Mouse (Mus musculus) heart, postnatal 10 days (tissue): ENCODE measurements at regions not wholly inside any gene's neighbourhood (a gene's known extent, or its start where the extent isn't known, plus 50 kb on each side); places are given as distances from the start of the nearest gene placed in this dataset.

Source experiments
- DNase-seq, 2 experiments: peaks; one replicate each; pipeline ENCODE4 v3.0.0; 2021
- intact Hi-C: fragments of 180-260 bp; cut with DNase I; formaldehyde crosslinking; loops from one replicate; pipeline ENCODE4 v1.15.1; 2025

DNA sequence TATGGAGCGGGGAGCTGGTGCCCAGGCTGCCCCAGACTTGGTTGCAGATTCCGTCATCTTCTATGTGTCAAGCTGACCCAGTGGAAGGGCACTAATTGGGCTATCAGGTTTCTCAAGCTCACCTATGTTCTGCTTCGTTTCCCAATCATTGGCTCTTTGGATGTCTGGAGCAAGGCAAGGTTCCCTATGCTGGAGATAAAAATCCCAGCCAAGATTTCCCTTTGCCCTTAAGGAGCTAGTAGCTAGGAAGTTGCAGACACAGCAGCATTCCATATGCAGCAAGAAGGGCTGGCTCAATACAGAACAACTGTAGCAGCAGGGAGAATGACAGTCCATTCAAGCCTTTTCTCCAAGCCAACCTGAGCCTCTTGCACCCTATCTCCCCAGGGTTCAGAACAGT is 159.2 kb upstream of the Zfp706 start:
- no peak for DNase-seq
- intact Hi-C loops: no loop called here

DNA sequence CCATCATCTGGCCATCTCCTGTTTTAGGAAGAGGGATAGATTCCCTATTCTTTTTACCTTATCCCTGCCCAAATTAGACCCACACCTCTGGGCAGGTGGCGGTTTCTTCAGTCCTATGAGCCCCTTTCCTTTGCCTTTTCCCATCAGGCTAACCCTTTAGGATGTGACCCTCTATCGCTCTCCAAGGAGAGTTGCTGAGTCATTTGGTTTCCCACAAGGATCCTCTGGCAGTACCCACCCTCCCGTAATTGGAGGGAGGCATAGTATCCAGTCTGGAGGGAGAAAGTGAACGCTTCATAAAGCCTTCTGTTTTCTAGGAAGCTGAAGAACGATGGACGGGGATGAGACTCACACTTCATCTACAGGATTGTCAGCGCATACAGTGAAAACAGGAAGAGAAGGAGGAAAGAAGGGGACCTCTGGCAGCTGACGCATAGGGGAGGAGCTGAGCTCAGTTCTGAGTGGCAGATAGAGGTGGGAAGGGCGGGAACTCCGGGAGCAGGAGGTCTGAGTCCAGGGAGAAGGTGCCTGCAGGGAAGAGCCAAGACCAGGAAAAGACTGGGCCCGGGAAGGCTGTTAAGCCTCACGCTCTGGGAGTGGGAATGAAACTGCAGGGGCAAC is 158.4 kb upstream of the Zfp706 start:
- peak; percentile 7 to 23 for DNase-seq
- intact Hi-C loops: no loop called here

DNA sequence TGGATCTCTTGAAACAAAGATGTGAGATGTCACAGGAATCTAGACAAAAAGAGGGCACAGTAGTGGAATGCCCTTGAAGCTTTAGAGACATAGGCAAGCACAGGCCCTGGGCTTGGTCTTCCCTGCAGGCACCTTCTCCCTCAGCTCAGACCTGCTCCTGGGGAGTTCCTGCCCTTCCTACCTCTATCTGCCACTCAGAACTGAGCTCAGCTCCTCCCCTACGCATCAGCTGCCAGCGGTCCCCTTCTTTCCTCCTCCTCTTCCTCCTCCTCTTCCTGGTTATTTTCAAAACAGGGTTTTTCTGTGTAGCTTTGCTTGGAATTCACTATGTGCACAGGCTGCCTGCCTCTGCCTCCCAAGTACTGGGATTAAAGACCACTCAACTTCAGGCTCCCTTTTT is 157.6 kb upstream of the Zfp706 start:
- intact Hi-C loops: no loop called here

DNA sequence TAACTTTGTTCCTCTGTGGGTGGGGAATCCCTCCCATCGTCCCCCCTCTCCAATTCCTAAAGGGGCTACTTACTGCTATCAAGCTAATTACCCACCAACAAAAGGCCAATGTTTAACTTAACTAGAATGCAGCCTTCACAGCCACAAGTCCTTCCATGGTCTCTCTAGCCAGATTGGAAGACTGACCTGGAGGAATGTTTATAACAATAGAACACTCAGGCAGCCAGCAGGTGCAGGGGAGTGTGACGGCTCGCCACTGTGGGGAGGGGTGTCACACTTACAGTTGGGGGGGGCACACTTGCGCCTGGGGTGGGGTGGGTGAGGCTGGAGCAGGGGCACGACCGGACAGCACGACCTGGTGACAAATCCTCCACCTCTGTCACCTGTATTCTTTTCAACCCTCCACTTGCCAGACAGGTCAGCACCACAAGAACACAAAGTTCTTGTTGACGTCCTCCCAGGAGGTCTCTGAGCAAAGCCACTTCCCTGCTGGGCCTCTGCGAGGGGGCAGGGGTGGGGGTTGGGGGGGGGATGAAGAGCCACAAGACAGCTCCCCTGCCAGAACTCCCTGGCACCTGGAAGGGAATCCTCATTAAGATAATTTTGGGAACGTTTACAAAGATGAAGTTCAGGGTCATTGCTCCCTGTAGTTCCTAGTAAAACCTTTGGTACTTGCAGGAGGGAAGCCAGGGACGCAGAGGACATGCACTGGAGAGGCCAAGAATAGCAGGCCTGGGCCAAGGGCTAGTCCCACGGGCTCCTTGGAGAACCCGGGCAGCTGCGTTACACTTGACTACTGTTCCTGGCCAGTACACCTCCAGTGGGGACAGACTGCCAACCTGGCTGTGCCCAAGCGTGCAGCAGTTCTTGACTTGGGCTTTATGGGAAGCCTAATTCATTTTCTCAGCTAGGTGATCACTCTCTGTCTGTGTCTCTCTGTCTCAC is 156.9 kb upstream of the Zfp706 start:
- no peak for DNase-seq
- intact Hi-C loops: no loop called here

More for the DNA sequence above, 157.6 kb upstream of the Zfp706 start:
- no peak for DNase-seq

DNA sequence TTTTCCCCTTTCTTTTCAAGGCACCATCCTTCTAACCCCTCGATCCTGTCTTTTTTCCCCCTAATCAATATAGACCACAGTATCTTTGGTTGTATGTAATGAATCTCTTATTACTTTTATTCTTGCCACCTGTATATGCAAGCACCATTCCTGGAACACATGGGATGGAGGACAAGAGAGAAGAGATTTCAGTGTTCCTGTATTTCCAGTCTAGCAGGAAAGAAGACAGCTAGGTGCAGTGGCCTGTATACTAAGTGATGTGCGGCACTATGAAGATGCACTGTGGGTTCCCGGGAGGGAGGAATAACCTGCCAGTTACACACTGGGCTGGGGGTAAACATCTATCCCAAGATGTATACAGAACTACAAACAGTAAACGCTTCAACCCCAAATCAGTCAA is 152.4 kb upstream of the Zfp706 start:
- no peak for DNase-seq
- intact Hi-C loops: no loop called here

DNA sequence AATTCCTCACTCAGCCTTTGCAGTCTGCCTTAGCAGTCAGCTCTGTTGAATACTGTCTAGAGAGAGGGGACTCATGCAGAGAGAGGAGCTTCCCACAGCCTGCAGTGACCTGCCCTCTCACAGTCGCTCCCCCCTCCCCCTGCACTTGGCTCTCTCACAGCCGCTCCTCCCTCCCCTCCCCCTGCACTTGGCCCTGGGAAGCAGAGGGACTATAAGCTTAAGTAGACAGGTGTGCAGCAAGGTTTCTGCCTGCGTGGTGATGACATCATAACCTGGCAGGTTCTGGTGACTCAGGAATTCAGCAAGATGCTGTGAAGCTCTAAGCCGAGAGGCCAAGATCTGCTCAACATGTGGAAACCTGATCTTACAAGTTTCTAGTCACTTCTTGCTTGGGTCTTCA is 151.8 kb upstream of the Zfp706 start:
- DNase-seq: peak in 1 of 2 experiments; percentile 23
- intact Hi-C loops: no loop called here

DNA sequence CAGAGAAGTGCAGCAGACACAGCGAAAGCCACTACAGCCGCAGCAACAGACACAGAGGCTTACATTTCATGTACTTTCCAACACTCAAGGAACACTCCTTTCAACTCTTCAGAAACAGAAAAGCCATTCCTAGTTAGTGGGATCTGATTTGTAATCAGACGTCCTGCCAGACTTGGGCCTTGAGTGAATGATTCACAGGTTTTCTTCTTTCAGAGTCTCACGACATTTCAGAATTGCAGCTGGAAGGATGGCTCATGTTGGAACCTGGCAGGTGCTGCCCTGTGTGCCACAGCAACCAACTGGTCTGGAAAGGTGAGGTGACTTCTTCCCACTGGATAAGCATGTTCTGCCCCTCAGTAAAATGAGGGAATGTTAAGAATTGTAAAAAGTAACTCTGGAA is 149.8 kb upstream of the Zfp706 start:
- intact Hi-C loops: no loop called here
- DNase-seq: no peak

DNA sequence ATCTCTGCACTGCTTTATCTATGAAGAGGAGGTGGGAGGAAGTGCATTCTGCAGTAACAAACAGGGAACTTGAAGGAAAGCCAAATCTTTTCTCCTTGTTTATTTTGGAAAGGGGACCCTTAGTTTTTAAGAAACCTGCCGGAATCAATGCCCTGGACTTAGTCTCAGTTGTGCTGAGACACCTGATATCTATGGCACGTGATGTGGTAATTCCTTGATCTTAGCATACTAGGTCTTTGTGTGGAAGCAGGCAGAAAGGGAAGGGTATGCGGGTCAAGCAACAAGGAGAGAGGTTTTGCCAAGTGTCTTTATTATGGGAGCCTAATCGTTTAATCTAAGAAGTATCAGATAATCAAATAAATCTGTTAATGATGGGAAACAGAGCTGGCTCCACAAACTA is 147.4 kb upstream of the Zfp706 start:
- intact Hi-C loops: no loop called here
- no peak for DNase-seq

DNA sequence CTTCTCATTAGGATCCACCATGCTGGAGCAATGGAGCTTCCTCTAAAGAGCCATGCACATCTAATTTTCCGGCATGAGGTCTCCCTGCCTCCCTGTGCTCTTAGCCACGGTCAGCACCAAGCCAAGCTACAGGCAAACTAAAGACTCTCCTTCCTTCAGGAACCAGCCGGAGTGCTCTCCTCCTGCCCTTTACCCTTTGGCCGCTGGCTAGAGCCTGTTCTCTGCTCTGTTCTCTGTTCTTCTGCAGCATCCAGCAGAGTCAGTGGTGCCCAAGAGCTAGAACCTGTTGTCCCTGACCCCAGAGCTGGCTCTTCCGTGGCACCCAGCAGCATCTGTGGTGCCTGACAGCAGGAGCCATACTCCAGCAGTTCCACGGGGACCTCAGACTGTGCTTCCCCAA is 145.6 kb upstream of the Zfp706 start:
- DNase-seq: no peak
- intact Hi-C loops: no loop called here

DNA sequence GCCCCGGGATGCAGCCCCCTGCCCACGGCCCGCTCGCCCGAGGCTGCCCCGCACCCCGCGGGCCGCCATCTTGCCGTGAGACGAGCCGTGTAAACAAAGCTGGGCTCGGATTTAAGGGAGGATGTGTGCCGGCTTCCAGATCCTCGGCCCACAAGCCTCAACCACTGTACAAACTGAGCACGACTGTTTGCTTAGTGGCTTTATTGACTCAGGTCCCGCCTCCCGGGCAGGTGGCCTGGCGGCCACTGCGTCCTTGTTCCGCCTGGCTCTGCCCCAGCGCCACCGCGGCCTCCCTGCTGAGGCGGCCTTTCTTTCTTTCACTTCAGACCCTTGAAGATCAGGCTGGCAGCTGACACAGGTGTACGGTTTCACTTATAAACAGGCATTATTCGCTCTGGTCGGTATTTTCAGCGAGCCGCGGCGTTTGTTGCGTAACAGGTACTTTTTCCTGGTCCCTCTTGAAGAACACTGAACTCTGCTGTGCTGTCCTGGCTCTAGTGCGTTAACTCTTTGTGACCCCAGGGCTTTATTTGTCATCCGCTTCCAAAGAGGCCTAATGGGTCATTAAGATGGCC is 128.1 kb upstream of the Zfp706 start:
- peak; percentile 69 to 79 for DNase-seq
- intact Hi-C loops: no loop called here

DNA sequence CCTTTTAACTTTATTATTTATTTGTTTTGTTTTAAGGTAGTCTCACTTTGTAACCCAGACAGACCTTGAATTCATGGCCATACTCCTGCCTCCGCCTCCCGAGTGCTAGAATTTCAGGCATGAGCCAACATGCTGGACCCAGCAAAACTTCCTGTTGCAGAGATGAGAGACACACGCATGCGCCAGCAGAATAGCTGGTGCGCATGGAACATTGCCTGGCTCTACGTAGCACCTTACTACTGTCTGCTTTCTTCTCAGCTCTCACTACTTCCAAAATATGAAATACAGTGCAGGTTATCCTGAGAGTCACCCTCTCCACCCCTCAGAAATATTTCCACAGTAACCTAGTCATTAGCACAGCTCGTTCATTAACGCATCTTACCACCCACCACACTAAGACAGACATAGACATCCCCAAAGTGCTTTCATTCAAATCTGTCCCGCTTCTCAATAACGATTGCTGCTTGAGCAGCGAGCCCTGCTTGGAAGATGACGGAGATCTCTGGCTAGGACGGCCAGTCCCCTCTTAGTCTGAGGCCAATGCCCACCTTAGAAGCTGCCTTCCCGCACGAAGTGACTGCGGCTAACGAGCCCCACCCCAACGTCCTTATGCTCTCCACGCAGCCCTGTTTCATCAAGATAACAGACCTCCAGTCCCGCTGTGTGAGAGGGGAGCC is 127.5 kb upstream of the Zfp706 start:
- intact Hi-C loops: loop anchor here (1.0 kb wide), 1 partner anchor 193 kb away; no protein-coding TSS in a partner anchor

DNA sequence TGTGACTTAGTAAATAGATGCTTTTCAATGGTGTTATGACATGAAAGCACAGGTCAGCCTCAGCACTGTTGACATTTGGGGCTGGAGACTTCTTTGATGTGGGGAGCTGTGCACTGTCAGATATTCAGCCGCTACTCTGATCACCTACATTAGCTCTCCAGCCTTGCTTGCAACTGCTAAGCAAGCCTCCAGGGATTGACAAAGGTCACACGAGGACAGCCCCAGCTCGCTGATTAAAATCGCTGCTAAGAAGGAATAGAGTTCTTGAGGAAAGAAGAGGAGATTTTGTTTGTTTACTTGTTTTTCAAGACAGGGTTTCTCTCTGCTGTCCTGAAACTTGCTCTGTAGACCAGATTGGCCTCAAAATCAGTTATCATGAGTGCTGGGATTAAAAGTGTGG is 126.8 kb upstream of the Zfp706 start:
- intact Hi-C loops: loop anchor here (1.0 kb wide), 1 partner anchor 194 kb away; no protein-coding TSS in a partner anchor
- DNase-seq: peak in 1 of 2 experiments; percentile 10

More for the DNA sequence above, 127.5 kb upstream of the Zfp706 start:
- peak; percentile 29 to 44 for DNase-seq

DNA sequence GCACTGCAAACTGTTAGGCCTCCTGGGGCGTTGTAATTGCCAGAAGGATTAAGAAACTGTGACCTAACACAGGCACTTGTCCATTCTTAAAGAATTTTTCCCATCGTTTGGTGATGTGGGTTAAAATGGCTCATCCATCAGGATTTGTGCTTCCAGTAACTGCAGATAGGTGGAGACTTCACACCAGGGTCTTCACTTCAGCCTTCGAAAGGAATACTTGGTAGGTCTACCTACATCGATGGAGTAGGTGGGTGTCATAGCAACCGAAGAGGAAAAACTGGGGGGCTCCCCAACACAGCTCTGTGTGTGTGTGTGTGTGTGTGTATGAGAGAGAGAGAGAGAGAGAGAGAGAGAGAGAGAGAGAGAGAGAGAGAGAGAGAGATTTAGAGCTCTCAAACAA is 126.3 kb upstream of the Zfp706 start:
- intact Hi-C loops: loop anchor here (1.0 kb wide), 1 partner anchor 194 kb away; no protein-coding TSS in a partner anchor
- peak; percentile 20 to 36 for DNase-seq

DNA sequence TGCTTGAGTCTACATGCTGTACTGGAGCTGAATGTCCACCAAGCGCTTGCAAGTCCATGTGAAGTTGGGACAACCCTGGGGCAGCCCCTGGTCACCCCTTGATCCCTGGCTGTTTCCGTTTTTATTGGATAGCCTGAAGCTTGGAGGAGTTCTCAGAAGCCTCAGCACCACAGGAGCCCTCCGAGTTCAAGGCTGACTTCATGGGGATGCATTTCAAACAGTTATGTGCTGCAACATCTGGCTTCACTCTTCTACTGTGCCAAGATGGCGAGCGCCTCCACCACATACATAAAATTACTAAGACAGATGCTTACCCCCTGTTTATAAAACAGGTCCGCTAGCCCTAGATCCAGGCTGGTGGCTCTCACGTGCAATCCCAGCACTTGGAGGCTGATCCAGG is 120.1 kb upstream of the Zfp706 start:
- intact Hi-C loops: no loop called here

DNA sequence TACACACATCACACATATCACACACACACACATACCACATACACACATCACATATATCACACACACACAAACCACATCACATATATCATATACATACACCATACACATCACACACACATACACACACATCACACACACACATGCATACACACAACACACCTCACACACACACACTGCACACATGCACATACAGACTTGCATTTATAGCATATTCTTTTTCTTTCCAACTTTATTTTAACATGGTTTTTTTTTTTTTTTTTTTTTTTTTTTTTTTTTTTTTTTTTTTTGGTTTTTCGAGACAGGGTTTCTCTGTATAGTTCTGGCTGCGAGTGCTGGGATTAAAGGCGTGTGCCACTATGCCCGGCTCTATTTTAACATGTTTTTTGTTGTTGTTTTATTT is 119.6 kb upstream of the Zfp706 start:
- intact Hi-C loops: no loop called here
- DNase-seq: no peak

More for the DNA sequence above, 120.1 kb upstream of the Zfp706 start:
- no peak for DNase-seq

DNA sequence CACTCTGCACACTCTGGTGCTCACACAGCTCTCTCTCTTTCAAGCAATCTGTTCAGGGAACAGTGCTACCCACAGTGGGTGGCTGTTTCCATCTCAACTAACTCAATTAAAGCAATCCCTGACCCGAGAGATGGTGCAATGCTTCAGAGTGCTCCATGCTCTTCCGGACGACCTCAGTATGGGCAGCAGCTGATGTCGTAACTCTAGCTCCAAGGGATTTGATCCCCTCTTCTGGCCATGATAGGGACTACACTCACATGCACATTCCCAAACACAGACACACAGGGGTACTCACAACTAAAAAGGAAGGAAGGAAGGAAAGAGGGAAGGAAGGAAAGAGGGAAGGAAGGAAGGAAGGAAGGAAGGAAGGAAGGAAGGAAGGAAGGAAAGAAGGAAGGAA is 118.2 kb upstream of the Zfp706 start:
- intact Hi-C loops: no loop called here

DNA sequence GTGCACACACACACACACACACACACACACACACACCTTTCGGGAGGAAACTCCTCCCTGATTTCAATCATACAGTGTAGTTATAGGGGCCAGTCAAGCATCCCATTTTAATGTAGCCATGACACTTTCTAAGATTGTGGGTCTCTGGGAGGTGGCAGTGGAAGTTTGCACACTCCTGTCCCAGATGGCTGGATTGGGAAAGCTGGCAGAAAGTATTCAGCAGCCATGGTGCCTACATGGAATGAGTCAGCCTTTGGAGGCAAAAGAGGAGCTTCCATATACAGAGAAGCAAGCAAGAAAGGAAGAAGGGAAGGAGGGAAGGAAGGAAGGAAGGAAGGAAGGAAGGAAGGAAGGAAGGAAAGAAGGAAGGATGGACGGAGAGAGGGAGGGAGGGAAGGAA is 117.4 kb upstream of the Zfp706 start:
- intact Hi-C loops: loop anchor here (5.0 kb wide), 1 partner anchor 782 kb away; no protein-coding TSS in a partner anchor

More for the DNA sequence above, 118.2 kb upstream of the Zfp706 start:
- no peak for DNase-seq

DNA sequence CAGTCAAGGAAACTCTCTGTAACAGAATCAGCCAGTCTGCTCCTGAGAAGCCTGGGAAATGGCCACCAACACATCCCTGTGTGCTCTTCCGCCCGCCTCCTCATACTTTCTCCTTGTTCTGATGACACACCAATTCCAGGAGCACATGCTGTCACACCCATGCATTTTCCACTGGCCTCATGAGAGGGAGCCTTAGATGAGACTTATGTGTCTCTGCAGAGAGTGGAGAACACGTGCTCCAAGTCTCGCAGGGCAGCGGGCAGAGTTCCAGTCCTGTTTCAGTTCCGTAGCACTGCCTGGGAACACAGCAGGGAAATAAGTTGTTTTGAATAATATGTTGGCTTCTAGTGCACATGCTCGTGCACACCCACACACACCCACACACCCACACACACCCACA is 116.7 kb upstream of the Zfp706 start:
- intact Hi-C loops: loop anchor here (5.0 kb wide), 1 partner anchor 783 kb away; no protein-coding TSS in a partner anchor
- no peak for DNase-seq

More for the DNA sequence above, 117.4 kb upstream of the Zfp706 start:
- DNase-seq: no peak

DNA sequence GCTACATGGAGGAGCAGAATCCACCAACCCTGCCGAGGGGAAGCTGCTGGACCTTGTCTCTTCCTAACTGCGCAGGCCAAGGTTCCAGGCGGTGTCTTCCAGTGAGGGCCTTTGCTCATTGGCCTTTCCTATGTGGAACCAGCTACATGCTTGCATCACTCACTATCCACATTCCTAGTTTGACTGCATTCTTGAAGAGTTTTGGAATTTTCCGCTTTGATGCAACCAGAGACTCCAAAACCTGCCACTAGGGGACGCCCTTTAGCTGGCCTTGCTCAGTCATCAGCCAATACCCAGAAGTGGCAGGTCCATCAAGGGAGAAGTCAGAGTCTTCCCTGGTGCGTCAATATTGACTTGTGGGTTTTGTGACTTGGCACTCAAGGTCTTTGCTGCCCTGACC is 112.8 kb upstream of the Zfp706 start:
- intact Hi-C loops: loop anchor here (2.0 to 5.0 kb wide), 2 partner anchors 208 to 787 kb away; no protein-coding TSS in a partner anchor
- peak; percentile 76 to 89 for DNase-seq

DNA sequence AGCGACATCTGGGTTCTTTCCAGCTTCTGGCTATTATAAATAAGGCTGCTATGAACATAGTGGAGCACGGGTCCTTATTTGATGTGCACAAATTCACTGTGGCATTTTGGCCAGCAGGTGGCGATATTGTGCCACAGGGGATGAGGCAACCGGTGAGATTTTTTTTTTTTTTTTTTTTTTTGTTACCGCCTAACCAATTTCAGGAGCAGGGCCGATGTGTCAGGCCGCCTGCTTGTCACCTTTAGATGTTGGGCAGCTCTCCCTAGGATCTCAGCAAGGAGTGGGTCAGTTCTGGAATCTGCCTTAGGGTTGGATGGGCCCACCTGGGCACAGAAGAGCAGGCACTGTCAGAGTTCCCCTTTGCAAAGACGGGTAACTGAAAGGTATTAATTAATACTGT is 106.5 kb upstream of the Zfp706 start:
- peak; percentile 66 to 83 for DNase-seq
- intact Hi-C loops: no loop called here

DNA sequence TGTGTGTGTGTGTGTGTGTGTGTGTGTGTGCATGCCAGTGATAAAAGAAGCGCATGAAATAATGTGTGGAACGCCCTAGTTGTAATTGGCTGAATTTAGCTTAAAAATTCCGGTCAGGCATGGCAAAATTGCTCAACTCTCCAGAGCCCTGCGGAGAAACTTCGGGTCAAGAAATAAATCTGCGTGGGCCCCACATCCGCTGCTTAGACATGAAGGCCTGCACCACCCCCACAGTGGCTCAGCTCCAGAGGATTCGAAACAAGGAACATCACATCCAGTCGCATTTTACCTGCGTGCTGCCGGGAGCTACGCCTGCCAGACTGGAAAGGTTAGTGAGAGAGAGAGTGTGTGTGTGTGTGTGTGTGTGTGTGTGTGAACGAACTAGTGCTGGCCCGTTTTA is 102.9 kb upstream of the Zfp706 start:
- no peak for DNase-seq
- intact Hi-C loops: no loop called here
